Mouse (Mus musculus): ENCODE measurements at regions not wholly inside any gene's neighbourhood (a gene's known extent, or its start where the extent isn't known, plus 50 kb on each side); places are given as distances from the start of the nearest gene placed in this dataset.

DNA sequence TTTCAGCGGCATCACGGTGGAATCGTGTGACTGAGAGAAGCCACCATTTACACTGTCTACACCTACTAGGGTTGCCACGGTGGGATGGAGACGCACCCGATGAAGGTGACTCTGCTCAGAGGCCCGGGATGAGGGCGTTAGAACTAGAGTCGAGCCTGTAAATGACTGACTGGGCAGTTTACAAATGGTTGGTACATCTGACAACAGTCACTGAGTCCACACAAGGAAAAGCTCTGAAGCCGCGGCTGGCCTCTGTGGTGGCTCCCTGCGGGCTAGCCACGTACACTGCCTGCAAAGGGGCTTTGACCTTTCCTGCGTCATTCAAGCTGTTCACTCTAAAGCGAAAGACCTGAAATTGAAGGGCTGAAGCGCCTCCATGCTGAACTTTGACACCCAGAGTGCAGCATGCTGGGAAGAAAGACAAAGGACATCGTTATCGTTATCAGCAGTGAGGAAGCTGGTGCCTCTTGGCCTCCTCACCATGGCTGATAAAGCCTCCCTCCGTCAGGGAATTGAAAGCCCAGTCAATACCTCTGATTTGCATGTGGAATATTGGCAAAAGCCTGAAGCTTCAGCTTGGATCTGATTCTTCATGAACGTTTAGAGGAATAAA, 462.1 kb upstream of the Arglu1 start:
- ATAC-seq: no peak
- no peaks in the 10 kb centered on the region for H3K36me3 ChIP-seq
- H3K4me1 ChIP-seq (replicated peaks): peaks cover 8% of the 10 kb centered on the region
- no peak overlapping the region for H3K4me3 ChIP-seq (replicated peaks)
- H3K9me3 ChIP-seq: no peaks in the 10 kb centered on the region
- 67% methylated on average over 20 of the region's 20 CpGs for WGBS
- H3K27ac ChIP-seq: no peak overlapping the region
- no peak overlapping the region for H3K9ac ChIP-seq (replicated peaks)
- H3K4me2 ChIP-seq (replicated peaks): no peak overlapping the region
- no peaks in the 10 kb centered on the region for H3K27me3 ChIP-seq

GRCm38 (mm10) chr8:9144362-9144761, 454.0 kb upstream of the Arglu1 start:
- H3K36me3 ChIP-seq: no peaks in the 10 kb centered on the region
- no peak for ATAC-seq
- no peak overlapping the region for H3K27ac ChIP-seq
- H3K9ac ChIP-seq (replicated peaks): no peak overlapping the region
- WGBS: 80% methylated on average over 3 of the region's 3 CpGs
- H3K9me3 ChIP-seq: no peaks in the 10 kb centered on the region
- H3K4me1 ChIP-seq (replicated peaks): peaks cover 8% of the 10 kb centered on the region; the same call in 1 of the 2 replicates
- no peaks in the 10 kb centered on the region for H3K27me3 ChIP-seq
- no peak overlapping the region for H3K4me3 ChIP-seq (replicated peaks)
- H3K4me2 ChIP-seq (replicated peaks): no peak overlapping the region

DNA sequence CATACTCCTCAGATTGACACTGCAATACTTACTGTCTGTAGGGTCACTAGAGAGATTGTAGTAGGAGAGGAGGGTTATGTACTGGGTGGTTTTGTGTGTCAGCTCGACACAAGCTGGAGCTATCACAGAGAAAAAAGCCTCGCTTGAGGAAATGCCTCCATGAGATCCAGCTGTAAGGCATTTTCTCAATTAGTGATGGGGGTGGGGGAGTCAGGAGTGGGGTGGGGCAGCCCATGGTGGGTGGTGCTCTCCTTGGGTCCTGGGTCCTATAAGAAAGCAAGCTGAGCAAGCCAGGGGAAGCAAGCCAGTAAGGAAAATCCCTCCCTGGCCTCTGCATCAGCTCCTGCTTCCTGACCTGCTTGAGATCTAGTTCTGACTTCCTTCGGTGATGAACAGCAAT, 449.5 kb upstream of the Arglu1 start:
- no peak overlapping the region for H3K27ac ChIP-seq
- H3K9me3 ChIP-seq: no peaks in the 10 kb centered on the region
- peaks cover 8% of the 10 kb centered on the region; the same call in 1 of the 2 replicates for H3K4me1 ChIP-seq (replicated peaks)
- no peaks in the 10 kb centered on the region for H3K36me3 ChIP-seq
- no peak for ATAC-seq
- WGBS: 77% methylated on average over 3 of the region's 3 CpGs
- H3K9ac ChIP-seq (replicated peaks): no peak overlapping the region
- H3K4me3 ChIP-seq (replicated peaks): no peak overlapping the region
- no peaks in the 10 kb centered on the region for H3K27me3 ChIP-seq
- no peak overlapping the region for H3K4me2 ChIP-seq (replicated peaks)

GRCm38 (mm10) chr8:9139059-9139620, 448.8 kb upstream of the Arglu1 start:
- Histone ChIP-seq H3K4me2 (replicated peaks) (no peak overlapping the region), H3K4me1 (replicated peaks) (peaks cover 1% of the 10 kb centered on the region; the same call in 1 of the 2 replicates), H3K9ac (replicated peaks) (no peak overlapping the region), H3K27ac (no peak overlapping the region), H3K36me3 (no peaks in the 10 kb centered on the region), H3K27me3 (no peaks in the 10 kb centered on the region), H3K9me3 (no peaks in the 10 kb centered on the region), H3K4me3 (replicated peaks) (no peak overlapping the region)
- 91% methylated on average over 3 of the region's 3 CpGs for WGBS
- no peak for ATAC-seq

- Histone ChIP-seq H3K27ac (no peak overlapping the region), H3K27me3 (no peaks in the 10 kb centered on the region), H3K36me3 (no peaks in the 10 kb centered on the region), H3K4me3 (replicated peaks) (no peak overlapping the region), H3K4me1 (replicated peaks) (no peaks in the 10 kb centered on the region), H3K9ac (replicated peaks) (no peak overlapping the region), H3K4me2 (replicated peaks) (no peak overlapping the region), H3K9me3 (no peaks in the 10 kb centered on the region)
- ATAC-seq: no peak
- WGBS: 69% methylated on average over 7 of the region's 7 CpGs
Observed at GRCm38 (mm10) chr8:9133758-9134157, 443.4 kb upstream of the Arglu1 start.

- Histone ChIP-seq H3K9ac (replicated peaks) (no peak overlapping the region), H3K4me1 (replicated peaks) (no peaks in the 10 kb centered on the region), H3K27me3 (no peaks in the 10 kb centered on the region), H3K36me3 (no peaks in the 10 kb centered on the region), H3K9me3 (no peaks in the 10 kb centered on the region), H3K4me2 (replicated peaks) (no peak overlapping the region), H3K27ac (no peak overlapping the region), H3K4me3 (replicated peaks) (no peak overlapping the region)
- 81% methylated on average over 5 of the region's 5 CpGs for WGBS
- no peak for ATAC-seq
Observed at GRCm38 (mm10) chr8:9132612-9133218, 442.4 kb upstream of the Arglu1 start.

GRCm38 (mm10) chr8:9131249-9131648, 440.9 kb upstream of the Arglu1 start:
- H3K27me3 ChIP-seq: no peaks in the 10 kb centered on the region
- 88% methylated on average over 4 of the region's 4 CpGs for WGBS
- H3K9me3 ChIP-seq: no peaks in the 10 kb centered on the region
- no peaks in the 10 kb centered on the region for H3K36me3 ChIP-seq
- H3K4me3 ChIP-seq (replicated peaks): no peak overlapping the region
- H3K4me2 ChIP-seq (replicated peaks): no peak overlapping the region
- no peak for ATAC-seq
- no peak overlapping the region for H3K27ac ChIP-seq
- no peak overlapping the region for H3K9ac ChIP-seq (replicated peaks)
- no peaks in the 10 kb centered on the region for H3K4me1 ChIP-seq (replicated peaks)

DNA sequence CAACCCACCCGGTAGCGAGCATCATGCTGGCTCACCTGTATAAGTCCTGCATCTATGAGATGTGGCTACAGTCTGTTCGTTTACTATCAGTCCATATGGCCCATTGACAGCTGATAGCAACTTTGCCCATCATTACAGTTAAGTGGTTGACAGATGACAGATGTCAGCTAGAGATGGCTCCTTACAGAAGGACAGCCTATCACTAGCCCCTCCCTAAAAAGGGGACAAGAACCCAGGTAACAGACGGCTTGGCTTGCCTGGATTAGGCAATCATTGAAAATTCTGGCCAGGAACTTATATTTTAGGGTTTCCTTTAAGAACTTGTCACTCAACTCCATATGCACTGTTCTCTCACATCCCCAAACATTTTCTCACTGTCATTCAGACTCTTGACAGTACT, 434.2 kb upstream of the Arglu1 start:
- H3K4me3 ChIP-seq (replicated peaks): no peak overlapping the region
- H3K36me3 ChIP-seq: no peaks in the 10 kb centered on the region
- H3K9me3 ChIP-seq: no peaks in the 10 kb centered on the region
- no peaks in the 10 kb centered on the region for H3K27me3 ChIP-seq
- ATAC-seq: no peak
- no peak overlapping the region for H3K4me2 ChIP-seq (replicated peaks)
- 85% methylated on average over 4 of the region's 4 CpGs for whole genome bisulfite sequencing
- H3K9ac ChIP-seq (replicated peaks): no peak overlapping the region
- no peak overlapping the region for H3K27ac ChIP-seq
- H3K4me1 ChIP-seq (replicated peaks): no peaks in the 10 kb centered on the region

DNA sequence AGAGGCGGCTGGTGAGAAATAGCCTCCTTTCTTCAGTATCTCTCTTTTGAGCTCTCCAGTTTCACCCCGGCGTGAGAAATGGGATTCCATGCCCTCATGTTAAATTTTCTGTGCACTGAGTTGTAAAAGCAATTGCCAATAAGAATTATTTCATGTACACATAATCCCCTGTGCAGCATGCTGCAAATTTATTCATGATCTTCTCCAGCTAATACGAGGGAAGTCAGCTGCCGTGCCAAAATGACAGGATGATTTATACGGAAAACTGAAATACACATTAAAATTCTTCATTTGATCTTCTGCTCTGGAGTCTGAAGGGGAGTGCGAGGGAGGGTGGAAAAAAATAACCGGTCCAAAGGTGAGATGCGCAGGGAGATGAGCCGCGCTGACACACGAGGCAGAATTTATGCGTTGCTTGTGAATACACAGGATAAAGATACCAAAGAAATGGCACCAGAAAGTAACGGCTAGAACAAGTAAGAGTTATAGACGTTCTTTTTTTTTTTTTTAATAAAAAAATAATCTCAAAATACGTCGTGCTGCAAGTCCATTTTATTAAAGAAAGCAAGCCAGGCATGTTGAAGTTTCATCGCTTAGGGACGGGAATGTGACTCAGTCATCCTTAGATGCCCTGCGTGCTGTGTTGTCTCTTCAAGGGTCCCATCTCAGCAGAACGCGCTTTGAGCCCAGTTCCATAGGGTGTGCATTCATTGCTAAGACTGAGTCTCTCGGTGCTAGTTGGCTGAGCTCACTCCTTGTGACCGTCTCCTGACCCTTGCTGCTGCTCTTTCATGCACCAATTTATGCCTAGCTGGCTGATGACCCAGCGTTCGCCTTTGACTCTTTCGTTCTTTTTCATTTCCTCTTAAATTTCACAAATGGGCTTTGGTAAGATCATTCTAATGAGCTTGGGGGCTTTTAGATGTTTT, 427.8 kb upstream of the Arglu1 start:
- Histone ChIP-seq H3K4me2 (replicated peaks) (peak overlapping the region; percentile 23), H3K27me3 (no peaks in the 10 kb centered on the region), H3K36me3 (no peaks in the 10 kb centered on the region), H3K27ac (peak overlapping the region; percentile 57), H3K9ac (replicated peaks) (no peak overlapping the region), H3K4me1 (replicated peaks) (no peaks in the 10 kb centered on the region; the same call in 1 of the 2 replicates), H3K9me3 (no peaks in the 10 kb centered on the region), H3K4me3 (replicated peaks) (no peak overlapping the region)
- ATAC-seq: peak; percentile 62
- 70% methylated on average over 27 of the region's 27 CpGs for WGBS

- no peak for ATAC-seq
- Histone ChIP-seq H3K27me3 (no peaks in the 10 kb centered on the region), H3K4me3 (replicated peaks) (no peak overlapping the region), H3K9ac (replicated peaks) (no peak overlapping the region), H3K27ac (no peak overlapping the region), H3K36me3 (no peaks in the 10 kb centered on the region), H3K4me2 (replicated peaks) (no peak overlapping the region), H3K9me3 (no peaks in the 10 kb centered on the region), H3K4me1 (replicated peaks) (no peaks in the 10 kb centered on the region)
- WGBS: 80% methylated on average over 5 of the region's 5 CpGs
Observed at GRCm38 (mm10) chr8:9095980-9096379, 405.7 kb upstream of the Arglu1 start.

- WGBS: 73% methylated on average over 9 of the region's 9 CpGs
- H3K9me3 ChIP-seq: no peaks in the 10 kb centered on the region
- no peak for ATAC-seq
- H3K36me3 ChIP-seq: no peaks in the 10 kb centered on the region
- H3K4me1 ChIP-seq (replicated peaks): no peaks in the 10 kb centered on the region
- H3K27me3 ChIP-seq: no peaks in the 10 kb centered on the region
- no peak overlapping the region for H3K4me3 ChIP-seq (replicated peaks)
- H3K4me2 ChIP-seq (replicated peaks): no peak overlapping the region
- no peak overlapping the region for H3K27ac ChIP-seq
- H3K9ac ChIP-seq (replicated peaks): no peak overlapping the region
Observed at GRCm38 (mm10) chr8:9094002-9094401, 403.7 kb upstream of the Arglu1 start.

- Histone ChIP-seq H3K4me3 (replicated peaks) (no peak overlapping the region), H3K4me2 (replicated peaks) (no peak overlapping the region), H3K9ac (replicated peaks) (no peak overlapping the region), H3K9me3 (no peaks in the 10 kb centered on the region), H3K27ac (no peak overlapping the region), H3K4me1 (replicated peaks) (no peaks in the 10 kb centered on the region), H3K27me3 (no peaks in the 10 kb centered on the region), H3K36me3 (no peaks in the 10 kb centered on the region)
- 86% methylated on average over 4 of the region's 4 CpGs for WGBS
- ATAC-seq: no peak
Observed at GRCm38 (mm10) chr8:9093356-9093755, 403.0 kb upstream of the Arglu1 start.

All from midbrain, embryonic 13.5 days (tissue).